Mouse (Mus musculus): ENCODE data around the gene Ccnj. TPM values are rescaled to one million over a fixed set of nuclear protein-coding genes. Genes with fewer than 3 reads are reported as not detected.
A peak's percentile ranks its signal among the peaks of the same experiment; 100 is the strongest.

Gene Ccnj
- total and polyA plus RNA-seq, 2 experiments from 2014 or later, result 2.4 to 5.0 TPM

- DNase-seq (ENCODE audit: low spot score) (no peak), ATAC-seq (ENCODE audit: insufficient read depth, low read depth) (no peak)
- Histone ChIP-seq H3K4me2 (ENCODE audit: low read depth, low read length) (peak overlapping the region; percentile 66), H3K4me3 (ENCODE audit: low read depth, low read length) (peak overlapping the region; percentile 59), H3K9me3 (replicated peaks; ENCODE audit: control insufficient read depth, low read length) (peaks cover 7% of the 10 kb centered on the region), H3K36me3 (replicated peaks; ENCODE audit: control insufficient read depth, insufficient read depth, low read length) (no peaks in the 10 kb centered on the region), H3K27ac (ENCODE audit: low read depth) (no peak overlapping the region), H3K9ac (replicated peaks; ENCODE audit: low read depth, low read length) (peak overlapping the region; percentile 56; the same call in 1 of the 2 replicates), H3K4me1 (ENCODE audit: control insufficient read depth, insufficient read depth) (no peaks in the 10 kb centered on the region), H3K27me3 (ENCODE audit: control insufficient read depth, insufficient read depth, low read length) (peaks cover 28% of the 10 kb centered on the region)
- 8% methylated on average over 6 of the region's 6 CpGs for WGBS
- TF ChIP-seq EP300 (IDR thresholded peaks at IDR 0.05; ENCODE audit: low read depth) (no peak), CTCF (IDR thresholded peaks at IDR 0.05; ENCODE audit: low read depth) (no peak)
Observed at GRCm38 (mm10) chr19:40895393-40895703, 64.3 kb downstream of the Ccnj start.

Small RNA genes within 50 kb of the gene (microRNA-seq; reads per million reads assigned to microRNA genes)
- not detected for gene Mir8092

Other genes starting within 250 kb of the Ccnj start
- gene Aldh18a1, start 242.8 kb upstream of the Ccnj start, total RNA-seq (2014; rRNA removed; ENCODE audit: low replicate concordance), result 41.3 and 42.8 TPM in 2 replicates
- 20.6 and 20.9 TPM in 2 replicates for gene Aldh18a1, start 242.8 kb upstream of the Ccnj start, polyA plus RNA-seq (2015; fragmentation: Nextera tagmentation; extraction: Ambion mirVana)
- gene Tctn3, start 219.0 kb upstream of the Ccnj start, total RNA-seq (2014; rRNA removed; ENCODE audit: low replicate concordance), result 10.7 and 16.2 TPM in 2 replicates
- 6.7 and 7.0 TPM in 2 replicates for gene Tctn3, start 219.0 kb upstream of the Ccnj start, polyA plus RNA-seq (2015; fragmentation: Nextera tagmentation; extraction: Ambion mirVana)
- gene Entpd1, start 218.9 kb upstream of the Ccnj start, total RNA-seq (2014; rRNA removed; ENCODE audit: low replicate concordance), result 18.5 and 31.7 TPM in 2 replicates
- 9.2 and 10.3 TPM in 2 replicates for gene Entpd1, start 218.9 kb upstream of the Ccnj start, polyA plus RNA-seq (2015; fragmentation: Nextera tagmentation; extraction: Ambion mirVana)
- gene Cc2d2b, start 82.5 kb upstream of the Ccnj start, total RNA-seq (2014; rRNA removed; ENCODE audit: low replicate concordance), result not detected in 2 replicates
- gene Cc2d2b, start 82.5 kb upstream of the Ccnj start, polyA plus RNA-seq (2015; fragmentation: Nextera tagmentation; extraction: Ambion mirVana), result 0.05 TPM in 1 of 2 replicates, not detected in the other
- 3.7 and 10.1 TPM in 2 replicates for gene Zfp518a, start 63.4 kb downstream of the Ccnj start, total RNA-seq (2014; rRNA removed; ENCODE audit: low replicate concordance)
- gene Zfp518a, start 63.4 kb downstream of the Ccnj start, polyA plus RNA-seq (2015; fragmentation: Nextera tagmentation; extraction: Ambion mirVana), result 5.0 and 5.1 TPM in 2 replicates
- not detected in 2 replicates for gene Blnk, start 163.3 kb downstream of the Ccnj start, total RNA-seq (2014; rRNA removed; ENCODE audit: low replicate concordance)
- gene Blnk, start 163.3 kb downstream of the Ccnj start, polyA plus RNA-seq (2015; fragmentation: Nextera tagmentation; extraction: Ambion mirVana), result 0.26 and 0.29 TPM in 2 replicates
- gene Dntt, start 198.0 kb downstream of the Ccnj start, total RNA-seq (2014; rRNA removed; ENCODE audit: low replicate concordance), result not detected in 2 replicates
- gene Dntt, start 198.0 kb downstream of the Ccnj start, polyA plus RNA-seq (2015; fragmentation: Nextera tagmentation; extraction: Ambion mirVana), result not detected in 2 replicates
- not detected in 2 replicates for gene Opalin, start 245.8 kb downstream of the Ccnj start, total RNA-seq (2014; rRNA removed; ENCODE audit: low replicate concordance)
- not detected in 2 replicates for gene Opalin, start 245.8 kb downstream of the Ccnj start, polyA plus RNA-seq (2015; fragmentation: Nextera tagmentation; extraction: Ambion mirVana)